Mouse (Mus musculus) kidney, adult 2 months (tissue): Measurements from ENCODE around the gene Spata5.

Experiments used
- CTCF ChIP-seq: fragments of 200-500 bp; conservative IDR thresholded peaks from 2 replicates; pipeline ENCODE4 v1.5.1; 2011; ENCODE audit warnings: low read depth, mild to moderate bottlenecking, control low read depth, low read length, moderate library complexity, mixed read lengths; ENCODE audit not compliant: insufficient read depth, insufficient read length
- POLR2A ChIP-seq: fragments of 200-500 bp; IDR thresholded peaks from one replicate; pipeline ENCODE4 v1.6.1; 2011; ENCODE audit warnings: low read depth, low read length, control low read depth

GRCm38 (mm10) chr3:37610670-37611069, 191.0 kb downstream of the Spata5 start:
- TF ChIP-seq CTCF, result no peak
- no peak for TF ChIP-seq POLR2A
